Mouse (Mus musculus) heart, postnatal 36 days (tissue): ENCODE results near the gene Styx. TPM values are rescaled to one million over a fixed set of nuclear protein-coding genes. Genes with fewer than 3 reads are reported as not detected.
A peak's percentile ranks its signal among the peaks of the same experiment; 100 is the strongest.

Experiments used
- DNase-seq, 2 experiments: peaks; one replicate each; pipeline ENCODE4 v3.0.0; 2021 to 2022
- intact Hi-C: fragments of 180-260 bp; cut with DNase I; formaldehyde crosslinking; loops from one replicate; pipeline ENCODE4 v1.15.1; 2025
- total RNA-seq, 2 experiments: library from RNA; stranded (reverse); gene quantifications; 2 replicates each; pipeline ENCODE4 v1.2.3; 2021

The Styx gene
- total RNA-seq, 2 experiments from 2014 or later, result 29.0 to 33.2 TPM

- intact Hi-C loops, result no loop called here
- peak in 1 of 2 experiments; percentile 28 for DNase-seq
Observed at GRCm38 (mm10) chr14:45432003-45432402, 81.1 kb downstream of the Styx start.

- no peak for DNase-seq
- intact Hi-C loops, result no loop called here
Observed at GRCm38 (mm10) chr14:45434220-45434619, 83.3 kb downstream of the Styx start.

- DNase-seq, result no peak
- intact Hi-C loops, result no loop called here
Observed at GRCm38 (mm10) chr14:45438250-45438930, 87.5 kb downstream of the Styx start.

- intact Hi-C loops, result no loop called here
- no peak for DNase-seq
Observed at GRCm38 (mm10) chr14:45438931-45439275, 88.0 kb downstream of the Styx start.

- intact Hi-C loops, result no loop called here
- no peak for DNase-seq
Observed at GRCm38 (mm10) chr14:45439387-45439786, 88.5 kb downstream of the Styx start.

GRCm38 (mm10) chr14:45441291-45441690 is 90.4 kb downstream of the Styx start:
- DNase-seq, result no peak
- intact Hi-C loops, result no loop called here

GRCm38 (mm10) chr14:45442781-45443560 is 92.1 kb downstream of the Styx start:
- DNase-seq, result no peak
- intact Hi-C loops, result no loop called here

GRCm38 (mm10) chr14:45444870-45445269 is 94.0 kb downstream of the Styx start:
- intact Hi-C loops, result no loop called here
- no peak for DNase-seq

- intact Hi-C loops, result no loop called here
- peak in 1 of 2 experiments; percentile 52 for DNase-seq
Observed at GRCm38 (mm10) chr14:45445445-45445844, 94.6 kb downstream of the Styx start.

GRCm38 (mm10) chr14:45446777-45447176 is 95.9 kb downstream of the Styx start:
- intact Hi-C loops, result no loop called here
- no peak for DNase-seq

GRCm38 (mm10) chr14:45451090-45451489 is 100.2 kb downstream of the Styx start:
- intact Hi-C loops, result no loop called here
- no peak for DNase-seq

- peak in 1 of 2 experiments; percentile 42 for DNase-seq
- intact Hi-C loops, result no loop called here
Observed at GRCm38 (mm10) chr14:45452148-45452547, 101.3 kb downstream of the Styx start.

GRCm38 (mm10) chr14:45452861-45453512 is 102.1 kb downstream of the Styx start:
- peak; percentile 43 to 57 for DNase-seq
- intact Hi-C loops, result no loop called here

- intact Hi-C loops, result no loop called here
Observed at GRCm38 (mm10) chr14:45453538-45454233, 102.8 kb downstream of the Styx start.

GRCm38 (mm10) chr14:45455651-45456501 is 105.0 kb downstream of the Styx start:
- intact Hi-C loops, result no loop called here
- peak in 1 of 2 experiments; percentile 47 for DNase-seq

More at GRCm38 (mm10) chr14:45453538-45454233, 102.8 kb downstream of the Styx start:
- no peak for DNase-seq

- DNase-seq, result no peak
- intact Hi-C loops, result no loop called here
Observed at GRCm38 (mm10) chr14:45456502-45456846, 105.6 kb downstream of the Styx start.

GRCm38 (mm10) chr14:45457003-45457402 is 106.1 kb downstream of the Styx start:
- peak; percentile 52 to 71 for DNase-seq
- intact Hi-C loops, result no loop called here

- intact Hi-C loops, result no loop called here
- DNase-seq, result no peak
Observed at GRCm38 (mm10) chr14:45459877-45460276, 109.0 kb downstream of the Styx start.

- DNase-seq, result no peak
- intact Hi-C loops, result no loop called here
Observed at GRCm38 (mm10) chr14:45460491-45460890, 109.6 kb downstream of the Styx start.

- no peak for DNase-seq
- intact Hi-C loops, result loop anchor here (2.0 kb wide), 3 partner anchors 17 to 79 kb away; no protein-coding TSS in a partner anchor
Observed at GRCm38 (mm10) chr14:45461945-45462344, 111.1 kb downstream of the Styx start.
